8 mouse cellular contexts compared by ENCODE assay signal in the genomic region with DNA sequence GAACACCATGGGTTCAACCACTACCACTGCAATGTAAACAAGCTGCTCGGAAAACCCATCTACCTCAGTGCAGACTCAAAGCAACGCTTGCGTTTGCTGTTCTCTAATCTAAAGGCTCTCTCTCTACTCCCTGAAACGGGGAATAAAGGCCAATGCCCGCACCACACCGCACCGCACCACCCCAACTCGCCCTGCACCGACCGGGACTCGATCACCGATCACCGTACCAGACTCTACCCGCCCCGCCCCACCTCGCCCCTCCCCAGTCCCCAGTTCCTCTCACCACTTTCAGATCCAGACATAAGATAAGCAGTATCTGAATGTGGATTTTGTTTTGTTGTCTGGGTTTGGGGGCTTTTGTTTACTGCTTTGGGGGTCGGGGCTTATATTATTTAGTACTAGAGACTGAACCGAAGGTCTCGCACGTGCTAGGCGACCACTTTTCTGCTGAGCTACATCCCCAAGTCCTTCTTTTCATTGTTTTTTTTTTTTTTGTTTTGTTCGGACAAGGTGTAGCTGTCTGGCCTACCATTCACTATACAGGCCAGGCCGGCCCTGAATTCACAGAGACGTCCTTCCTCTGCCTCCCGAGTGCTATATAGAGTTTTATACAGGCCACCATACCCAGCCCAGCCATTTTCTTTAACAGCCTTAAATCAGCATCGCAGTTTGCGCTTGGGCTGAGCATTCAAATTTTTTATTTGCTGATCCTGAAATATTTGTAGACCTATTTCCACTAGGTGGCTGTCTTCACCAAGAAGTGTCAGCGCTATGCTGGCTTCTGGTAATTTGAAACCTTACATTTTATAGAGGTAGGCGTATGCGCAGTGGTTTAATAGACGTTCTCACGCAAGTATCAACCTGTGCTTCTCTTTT. TPM values are rescaled to one million over a fixed set of nuclear protein-coding genes. Genes with fewer than 3 reads are reported as not detected.
DNase-seq lines count a peak whose midpoint lies in the region; ATAC-seq and TF ChIP-seq lines count a peak whose summit lies in the region.

No protein-coding gene starts in this region.

- intact Hi-C loops in heart, postnatal 10 days (cut with DNase I), result loop anchor here (1.0 to 5.0 kb wide), 2 partner anchors 37 to 107 kb away; no protein-coding TSS in a partner anchor

- peaks cover 3% of the 10 kb centered on the region; the same call in 1 of the 2 replicates for H3K27me3 ChIP-seq in E14TG2a.4 (ENCODE audit: insufficient read depth, low read length)
- no peaks in the 10 kb centered on the region for H3K27me3 ChIP-seq in embryonic facial prominence, embryonic 12.5 days
- no peaks in the 10 kb centered on the region for H3K27me3 ChIP-seq in lung, embryonic 14.5 days (ENCODE audit: insufficient read depth, low read length)

- H3K4me2 ChIP-seq in embryonic facial prominence, embryonic 12.5 days (replicated peaks), result peak overlapping the region; percentile 40
- peak overlapping the region; percentile 57 for H3K4me2 ChIP-seq in lung, embryonic 14.5 days

- H3K4me1 ChIP-seq in E14TG2a.4 (replicated peaks; ENCODE audit: low read depth, low read length), result peaks cover 41% of the 10 kb centered on the region
- H3K4me1 ChIP-seq in embryonic facial prominence, embryonic 12.5 days, result no peaks in the 10 kb centered on the region
- H3K4me1 ChIP-seq in lung, embryonic 14.5 days (ENCODE audit: insufficient read depth), result peaks cover 7% of the 10 kb centered on the region; the same call in 1 of the 2 replicates

- TF ChIP-seq CTCF in E14TG2a.4 (conservative IDR thresholded peaks at IDR 0.05; ENCODE audit: low read length), result peak; percentile 38
- peak; percentile 78 for TF ChIP-seq CTCF in lung, embryonic 14.5 days (IDR thresholded peaks at IDR 0.05; ENCODE audit: low read depth)

- ATAC-seq in embryonic facial prominence, embryonic 12.5 days (ENCODE audit: insufficient number of reproducible peaks, insufficient read depth, low FRiP score, low TSS enrichment), result peak; percentile 63; the same call in 1 of the 2 replicates
- ATAC-seq in lung, embryonic 14.5 days (ENCODE audit: insufficient read depth), result peak; percentile 67
- ATAC-seq in neutrophil, adult 5-6 weeks (ENCODE audit: extremely low read depth, insufficient number of reproducible peaks, low FRiP score, poor library complexity, severe bottlenecking), result peak; percentile 64

- DNase-seq in T-cell, adult 2 months (ENCODE audit: low spot score), result peak; percentile 60
- peak; percentile 66 to 67 for DNase-seq in heart, postnatal 10 days
- peak; percentile 57 to 69 for DNase-seq in kidney, postnatal 36 days
- peak; percentile 92 for DNase-seq in lung, embryonic 14.5 days
- DNase-seq in urinary bladder, postnatal 10 days (ENCODE audit: low spot score), result no peak

- no peak overlapping the region for H3K27ac ChIP-seq in embryonic facial prominence, embryonic 12.5 days
- H3K27ac ChIP-seq in lung, embryonic 14.5 days (ENCODE audit: low read depth), result no peak overlapping the region

- 20% methylated on average over 32 of the region's 32 CpGs for WGBS in embryonic facial prominence, embryonic 12.5 days
- WGBS in lung, embryonic 14.5 days, result 13% methylated on average over 32 of the region's 32 CpGs

- H3K36me3 ChIP-seq in E14TG2a.4 (ENCODE audit: insufficient read depth, low read length), result no peaks in the 10 kb centered on the region
- no peaks in the 10 kb centered on the region for H3K36me3 ChIP-seq in embryonic facial prominence, embryonic 12.5 days
- no peaks in the 10 kb centered on the region for H3K36me3 ChIP-seq in lung, embryonic 14.5 days (ENCODE audit: insufficient read depth)

- H3K4me3 ChIP-seq in E14TG2a.4 (replicated peaks; ENCODE audit: low read length), result peak overlapping the region; percentile 54
- H3K4me3 ChIP-seq in embryonic facial prominence, embryonic 12.5 days, result 0 out of 2 replicates have a peak overlapping the region, but pooled peaks have one; percentile 13
- H3K4me3 ChIP-seq in lung, embryonic 14.5 days (ENCODE audit: low read depth, low read length), result no peak overlapping the region

- no peaks in the 10 kb centered on the region for H3K9me3 ChIP-seq in E14TG2a.4 (ENCODE audit: low read length)
- H3K9me3 ChIP-seq in embryonic facial prominence, embryonic 12.5 days, result no peaks in the 10 kb centered on the region
- no peaks in the 10 kb centered on the region for H3K9me3 ChIP-seq in lung, embryonic 14.5 days (ENCODE audit: low read depth, low read length)

- no peak overlapping the region for H3K9ac ChIP-seq in embryonic facial prominence, embryonic 12.5 days
- H3K9ac ChIP-seq in lung, embryonic 14.5 days, result peak overlapping the region; percentile 33

RNA-seq across cellular contexts. Expression of gene Tnks2, which starts 18.4 kb away (rescaled TPM):
- polyA plus RNA-seq in embryonic facial prominence, embryonic 12.5 days (2016; fragmentation: Nextera tagmentation; extraction: Ambion mirVana), result 81.8 and 82.8 TPM in 2 replicates
- total RNA-seq in heart, postnatal 10 days (2021), result 100 to 1,000 TPM in 1 of 2 experiments, 10 to 100 TPM in 1; 97.2 to 108 TPM
- 81.7 and 87.2 TPM in 2 replicates for polyA plus RNA-seq in lung, embryonic 14.5 days (2014; fragmentation: Nextera tagmentation; extraction: Ambion mirVana)
- 142 and 180 TPM in 2 replicates for total RNA-seq in neutrophil, adult 5-6 weeks (2017)
